Mouse (Mus musculus): ENCODE measurements around the gene Nme3. TPM values are rescaled to one million over a fixed set of nuclear protein-coding genes. Genes with fewer than 3 reads are reported as not detected.

Gene Nme3
- total RNA-seq, 4 experiments from 2014 or later = 43.5 to 59.7 (median 55.1) TPM

Other genes with a start within 250 kb of the Nme3 start
- 10 to 100 TPM; 41.0 to 47.7 (median 42.0) TPM for gene Slc9a3r2, start 246.2 kb upstream of the Nme3 start, total RNA-seq (2022)
- gene Npw, start 238.0 kb upstream of the Nme3 start, total RNA-seq (2022) = under 1 TPM in 1 of 4 experiments, not detected in 3; 0.63 TPM
- 10 to 100 TPM; 30.4 to 40.9 (median 36.1) TPM for gene Zfp598, start 226.8 kb upstream of the Nme3 start, total RNA-seq (2022)
- 100 to 1,000 TPM; 163 to 176 (median 164) TPM for gene Syngr3, start 206.5 kb upstream of the Nme3 start, total RNA-seq (2022)
- gene Gfer, start 200.3 kb upstream of the Nme3 start, total RNA-seq (2022) = 10 to 100 TPM; 17.6 to 19.2 (median 18.0) TPM
- gene Noxo1, start 200.3 kb upstream of the Nme3 start, total RNA-seq (2022) = 1 to 10 TPM; 2.8 to 5.9 (median 3.0) TPM
- 10 to 100 TPM; 23.4 to 29.7 (median 25.6) TPM for gene Tbl3, start 188.8 kb upstream of the Nme3 start, total RNA-seq (2022)
- gene Rnf151, start 178.4 kb upstream of the Nme3 start, total RNA-seq (2022) = under 1 TPM in 1 of 4 experiments, not detected in 3; 0.37 TPM
- 100 to 1,000 TPM; 270 to 312 (median 290) TPM for gene Rps2, start 178.4 kb upstream of the Nme3 start, total RNA-seq (2022)
- gene Ndufb10, start 172.0 kb upstream of the Nme3 start, total RNA-seq (2022) = 100 to 1,000 TPM; 208 to 258 (median 238) TPM
- gene Rpl3l, start 168.7 kb upstream of the Nme3 start, total RNA-seq (2022) = under 1 TPM; 0.36 to 0.94 (median 0.43) TPM
- 10 to 100 TPM; 41.4 to 52.7 (median 44.7) TPM for gene Msrb1, start 159.9 kb upstream of the Nme3 start, total RNA-seq (2022)
- under 1 TPM; 0.51 to 0.65 (median 0.55) TPM for gene Hs3st6, start 143.5 kb upstream of the Nme3 start, total RNA-seq (2022)
- not detected for gene Meiob, start 92.2 kb upstream of the Nme3 start, total RNA-seq (2022)
- 100 to 1,000 TPM; 129 to 143 (median 135) TPM for gene Hagh, start 56.4 kb upstream of the Nme3 start, total RNA-seq (2022)
- gene Fahd1, start 46.1 kb upstream of the Nme3 start, total RNA-seq (2022) = 10 to 100 TPM; 18.7 to 19.5 (median 19.1) TPM
- gene Igfals, start 30.5 kb upstream of the Nme3 start, total RNA-seq (2022) = under 1 TPM in 2 of 4 experiments, not detected in 2; 0.17 to 0.25 TPM
- gene Nubp2, start 10.2 kb upstream of the Nme3 start, total RNA-seq (2022) = 10 to 100 TPM; 28.1 to 33.7 (median 32.0) TPM
- 10 to 100 TPM; 51.6 to 57.5 (median 55.3) TPM for gene Spsb3, start 9.9 kb upstream of the Nme3 start, total RNA-seq (2022)
- gene Eme2, start 1.4 kb upstream of the Nme3 start, total RNA-seq (2022) = 10 to 100 TPM; 44.3 to 57.5 (median 48.6) TPM
- 10 to 100 TPM; 65.0 to 73.3 (median 69.1) TPM for gene Mrps34, start 1.4 kb upstream of the Nme3 start, total RNA-seq (2022)
- 100 to 1,000 TPM; 348 to 379 (median 363) TPM for gene Mapk8ip3, start 40.5 kb downstream of the Nme3 start, total RNA-seq (2022)
- gene Jpt2, start 64.2 kb downstream of the Nme3 start, total RNA-seq (2022) = 1 to 10 TPM; 5.4 to 7.7 (median 7.0) TPM
- gene Cramp1l, start 119.3 kb downstream of the Nme3 start, total RNA-seq (2022) = 10 to 100 TPM; 25.7 to 28.9 (median 26.7) TPM
- 10 to 100 TPM; 17.4 to 21.5 (median 20.3) TPM for gene Ift140, start 119.6 kb downstream of the Nme3 start, total RNA-seq (2022)
- 10 to 100 TPM in 3 of 4 experiments, 1 to 10 TPM in 1; 7.5 to 11.2 (median 10.6) TPM for gene Tmem204, start 187.1 kb downstream of the Nme3 start, total RNA-seq (2022)
- gene Telo2, start 219.5 kb downstream of the Nme3 start, total RNA-seq (2022) = 10 to 100 TPM; 22.6 to 34.6 (median 28.6) TPM
- gene Ptx4, start 224.3 kb downstream of the Nme3 start, total RNA-seq (2022) = under 1 TPM; 0.65 to 0.96 (median 0.75) TPM
- gene Clcn7, start 236.9 kb downstream of the Nme3 start, total RNA-seq (2022) = 10 to 100 TPM; 50.0 to 54.5 (median 51.1) TPM

Data from left cerebral cortex, adult 8-10 months (tissue).